Mouse (Mus musculus): ENCODE results near the gene Tcf20.
"Not testable (repeated sequence)": the region's sequence is repeated elsewhere in the genome, so short reads cannot be mapped to it uniquely, and the experiment has no call there.

Tcf20 gene

GRCm38 (mm10) chr15:82898740-82899675 is 88.7 kb downstream of the Tcf20 start:
- no peak for DNase-seq (ENCODE audit: low spot score)

- no peak for DNase-seq (ENCODE audit: low spot score)
Observed at GRCm38 (mm10) chr15:82898141-82898739, 89.4 kb downstream of the Tcf20 start.

- DNase-seq (ENCODE audit: low spot score): no peak
Observed at GRCm38 (mm10) chr15:82896336-82896735, 91.3 kb downstream of the Tcf20 start.

- DNase-seq (ENCODE audit: low spot score): no peak
Observed at GRCm38 (mm10) chr15:82890470-82890869, 97.2 kb downstream of the Tcf20 start.

GRCm38 (mm10) chr15:82889426-82889825 is 98.2 kb downstream of the Tcf20 start:
- DNase-seq (ENCODE audit: low spot score): no peak

GRCm38 (mm10) chr15:82888466-82888865 is 99.2 kb downstream of the Tcf20 start:
- DNase-seq (ENCODE audit: low spot score): no peak

GRCm38 (mm10) chr15:82877309-82877708 is 110.4 kb downstream of the Tcf20 start:
- DNase-seq (ENCODE audit: low spot score): no peak

- DNase-seq (ENCODE audit: low spot score): no peak
Observed at GRCm38 (mm10) chr15:82876863-82877262, 110.8 kb downstream of the Tcf20 start.

- no peak for DNase-seq (ENCODE audit: low spot score)
Observed at GRCm38 (mm10) chr15:82872037-82872436, 115.6 kb downstream of the Tcf20 start.

GRCm38 (mm10) chr15:82866286-82866685 is 121.4 kb downstream of the Tcf20 start:
- not testable (repeated sequence) for DNase-seq (ENCODE audit: low spot score)

GRCm38 (mm10) chr15:82863674-82864073 is 124.0 kb downstream of the Tcf20 start:
- DNase-seq (ENCODE audit: low spot score): no peak

GRCm38 (mm10) chr15:82856652-82857378 is 130.9 kb downstream of the Tcf20 start:
- no peak for DNase-seq (ENCODE audit: low spot score)

GRCm38 (mm10) chr15:82856065-82856464 is 131.6 kb downstream of the Tcf20 start:
- DNase-seq (ENCODE audit: low spot score): no peak

GRCm38 (mm10) chr15:82839146-82839545 is 148.5 kb downstream of the Tcf20 start:
- no peak for DNase-seq (ENCODE audit: low spot score)

- no peak for DNase-seq (ENCODE audit: low spot score)
Observed at GRCm38 (mm10) chr15:82829917-82830316, 157.8 kb downstream of the Tcf20 start.

- no peak for DNase-seq (ENCODE audit: low spot score)
Observed at GRCm38 (mm10) chr15:82825866-82826265, 161.8 kb downstream of the Tcf20 start.

GRCm38 (mm10) chr15:82822347-82822746 is 165.3 kb downstream of the Tcf20 start:
- no peak for DNase-seq (ENCODE audit: low spot score)

GRCm38 (mm10) chr15:82821657-82822056 is 166.0 kb downstream of the Tcf20 start:
- DNase-seq (ENCODE audit: low spot score): no peak

GRCm38 (mm10) chr15:82815296-82815695 is 172.4 kb downstream of the Tcf20 start:
- DNase-seq (ENCODE audit: low spot score): no peak

GRCm38 (mm10) chr15:82814806-82815205 is 172.9 kb downstream of the Tcf20 start:
- peak; percentile 32 for DNase-seq (ENCODE audit: low spot score)

- no peak for DNase-seq (ENCODE audit: low spot score)
Observed at GRCm38 (mm10) chr15:82814321-82814720, 173.4 kb downstream of the Tcf20 start.

- DNase-seq (ENCODE audit: low spot score): no peak
Observed at GRCm38 (mm10) chr15:82810556-82810955, 177.1 kb downstream of the Tcf20 start.

- no peak for DNase-seq (ENCODE audit: low spot score)
Observed at GRCm38 (mm10) chr15:82809511-82809910, 178.2 kb downstream of the Tcf20 start.
